Mouse (Mus musculus) bone marrow, adult 2 months (tissue): ENCODE measurements at regions not wholly inside any gene's neighbourhood (a gene's known extent, or its start where the extent isn't known, plus 50 kb on each side); places are given as distances from the start of the nearest gene placed in this dataset.

Source experiments
- H3K27ac ChIP-seq: fragments of 200-500 bp; 2 replicates; pipeline ENCODE4 v1.5.1; 2012; ENCODE audit warnings: low read depth, mild to moderate bottlenecking, control low read depth, inconsistent platforms, low read length; ENCODE audit not compliant: control insufficient read depth, poor library complexity, insufficient read depth
- H3K4me1 ChIP-seq: fragments of 200-500 bp; 2 replicates; pipeline ENCODE4 v1.6.1; 2011; ENCODE audit warnings: low read length; ENCODE audit not compliant: control insufficient read depth, insufficient read depth
- H3K4me3 ChIP-seq: fragments of 200-500 bp; replicated peaks from 2 replicates; pipeline ENCODE3; 2011; ENCODE audit warnings: mild to moderate bottlenecking, low read depth, low read length, control low read depth; ENCODE audit not compliant: control insufficient read depth
- CTCF ChIP-seq: fragments of 200-500 bp; IDR thresholded peaks from 2 replicates; pipeline ENCODE4 v1.5.1; 2011; ENCODE audit warnings: low read length, control low read depth; ENCODE audit not compliant: control insufficient read depth, insufficient read depth
- POLR2A ChIP-seq: fragments of 200-500 bp; IDR thresholded peaks from 2 replicates; pipeline ENCODE4 v1.6.1; 2011; ENCODE audit warnings: low read depth, mild to moderate bottlenecking, control low read depth, low read length, borderline replicate concordance; ENCODE audit not compliant: control insufficient read depth
- WGBS: fragments of 180-500 bp; shearing (Covaris S2); methylation state at CpG from one replicate; pipeline ENCODE4 v1.1.7; 2018; 5-methylcytosine and 5-hydroxymethylcytosine counted together

DNA sequence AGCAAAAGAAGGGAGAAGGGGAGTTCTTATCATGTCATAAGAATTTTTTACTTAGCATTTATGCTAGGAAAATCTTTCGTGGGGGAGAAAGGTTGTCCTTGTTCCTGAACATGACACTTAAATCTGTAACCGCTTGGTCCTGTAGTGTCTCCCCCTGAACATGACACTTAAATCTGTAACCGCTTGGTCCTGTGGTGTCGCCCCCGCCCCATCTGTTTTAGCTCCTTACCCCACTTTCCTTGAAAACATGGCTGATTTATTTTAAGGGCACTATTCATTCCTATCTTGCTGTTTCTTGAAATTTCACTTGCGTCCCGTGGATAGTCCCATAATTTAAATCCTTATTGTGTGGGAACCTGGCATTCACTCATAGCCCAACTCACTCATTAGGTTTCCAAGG, 82.2 kb downstream of the Rap2a start:
- 88% methylated on average over 7 of the region's 7 CpGs for WGBS
- Histone ChIP-seq H3K4me1 (no peaks in the 10 kb centered on the region), H3K27ac (no peak overlapping the region), H3K4me3 (no peak overlapping the region)
- no peak for TF ChIP-seq POLR2A
- TF ChIP-seq CTCF = no peak

DNA sequence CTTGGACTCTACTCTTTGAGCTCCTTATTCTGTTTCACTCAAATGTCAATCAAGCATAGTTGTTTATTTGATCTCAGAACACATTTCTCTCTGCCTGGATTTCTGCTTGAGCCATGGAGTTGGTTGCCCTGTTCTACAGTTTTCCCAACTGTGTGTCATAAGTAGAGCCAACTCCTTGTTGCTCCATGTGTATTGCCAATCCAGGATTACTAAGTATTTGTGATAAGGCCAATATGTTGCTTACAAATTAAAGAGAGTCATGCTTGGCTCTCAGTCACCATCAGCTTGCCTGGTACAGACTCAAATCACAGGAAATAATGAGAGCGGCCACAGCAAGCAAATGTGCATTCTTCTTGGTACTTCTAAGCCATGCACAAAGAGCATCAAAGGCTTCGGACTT, 82.7 kb downstream of the Rap2a start:
- H3K27ac ChIP-seq = no peak overlapping the region
- TF ChIP-seq CTCF (no peak), POLR2A (no peak)
- H3K4me1 ChIP-seq = no peaks in the 10 kb centered on the region
- 85% methylated on average over 2 of the region's 2 CpGs for WGBS
- H3K4me3 ChIP-seq = no peak overlapping the region

DNA sequence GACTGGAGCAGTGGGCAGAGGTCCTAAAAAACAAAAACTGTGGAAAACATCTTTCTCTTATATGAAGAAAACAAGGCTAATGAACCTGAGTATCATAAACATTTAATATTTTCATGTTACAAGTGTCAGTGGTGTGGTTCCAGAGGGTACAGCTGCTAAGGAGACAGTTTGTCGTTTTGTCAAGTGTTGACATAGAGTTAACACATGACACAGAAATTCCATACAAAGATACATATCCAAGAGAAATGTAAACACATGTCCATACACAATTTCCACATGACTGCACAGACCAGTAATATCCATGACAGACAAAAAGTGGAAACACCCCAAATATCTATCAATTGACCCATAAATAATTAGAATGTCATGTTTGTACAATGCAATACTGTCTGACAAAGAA, 88.7 kb downstream of the Rap2a start:
- 56% methylated on average over 1 of the region's 1 CpGs for WGBS
- Histone ChIP-seq H3K27ac (no peak overlapping the region), H3K4me1 (no peaks in the 10 kb centered on the region), H3K4me3 (no peak overlapping the region)
- no peak for TF ChIP-seq POLR2A
- no peak for TF ChIP-seq CTCF

DNA sequence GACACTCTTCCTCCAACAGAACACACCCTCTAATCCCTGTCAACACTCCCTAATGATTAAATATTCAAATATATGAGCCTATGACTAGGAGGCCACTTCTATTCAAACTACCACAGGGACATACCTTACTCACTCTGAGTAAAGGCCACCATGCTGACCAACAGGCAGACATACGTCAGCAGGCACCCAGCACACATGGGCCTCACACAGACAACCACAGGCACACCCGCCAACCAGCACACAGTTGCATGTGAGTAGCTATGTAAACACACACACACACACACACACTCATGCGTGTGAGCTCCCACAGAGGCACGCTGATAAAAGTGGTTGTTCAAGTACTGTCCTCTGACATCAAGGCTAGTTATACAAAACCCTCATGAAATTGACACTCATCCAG, 89.8 kb downstream of the Rap2a start:
- H3K4me3 ChIP-seq = no peak overlapping the region
- no peak for TF ChIP-seq POLR2A
- TF ChIP-seq CTCF = no peak
- H3K27ac ChIP-seq = no peak overlapping the region
- WGBS = 81% methylated on average over 4 of the region's 4 CpGs
- H3K4me1 ChIP-seq = no peaks in the 10 kb centered on the region; the same call in 1 of the 2 replicates

DNA sequence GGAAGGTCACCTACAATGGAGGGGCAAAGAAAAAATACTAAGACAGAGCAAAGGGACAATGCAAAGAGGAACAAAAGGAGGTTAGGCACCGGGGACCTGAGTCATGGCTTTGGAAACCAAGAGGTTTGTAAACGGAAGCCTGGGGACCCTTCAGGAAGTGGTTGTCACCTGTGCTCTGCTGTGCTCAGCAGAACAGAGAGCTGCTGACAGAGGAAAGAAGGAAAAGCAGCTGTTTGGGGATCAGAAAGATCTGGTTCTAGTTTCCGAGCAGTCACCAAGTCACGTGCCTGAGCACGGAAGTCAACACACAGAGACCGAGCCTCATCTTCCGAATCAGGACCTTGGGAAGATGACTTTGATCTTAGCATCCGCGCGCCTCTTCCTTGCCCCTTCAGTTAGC, 94.0 kb downstream of the Rap2a start:
- Histone ChIP-seq H3K27ac (peak overlapping the region; percentile 70; the same call in 1 of the 2 replicates), H3K4me1 (no peaks in the 10 kb centered on the region; the same call in 1 of the 2 replicates), H3K4me3 (peak overlapping the region; percentile 50)
- WGBS = 5% methylated on average over 10 of the region's 10 CpGs
- no peak for TF ChIP-seq POLR2A
- TF ChIP-seq CTCF = no peak

DNA sequence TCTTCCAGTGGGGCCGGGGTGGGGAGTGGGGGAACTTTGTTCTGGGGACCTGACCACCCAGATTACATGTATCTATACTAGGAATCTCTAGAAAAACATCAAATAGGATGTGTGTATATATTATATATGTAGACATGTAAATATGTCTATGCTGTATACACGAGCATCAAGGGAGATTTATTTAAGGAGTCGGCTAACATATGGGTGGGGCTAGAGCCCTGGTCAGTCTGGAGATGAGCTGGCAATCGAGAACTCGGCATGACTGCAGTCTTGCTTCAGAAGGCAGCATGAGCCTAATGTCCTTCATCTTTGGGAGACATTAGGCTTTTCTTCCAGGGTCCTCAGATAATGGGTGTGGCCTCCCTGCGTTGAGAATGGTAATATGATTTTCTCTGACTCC, 97.0 kb downstream of the Rap2a start:
- WGBS = 78% methylated on average over 6 of the region's 6 CpGs
- no peaks in the 10 kb centered on the region; the same call in 1 of the 2 replicates for H3K4me1 ChIP-seq
- no peak overlapping the region for H3K27ac ChIP-seq
- TF ChIP-seq CTCF (no peak), POLR2A (no peak)
- no peak overlapping the region for H3K4me3 ChIP-seq

DNA sequence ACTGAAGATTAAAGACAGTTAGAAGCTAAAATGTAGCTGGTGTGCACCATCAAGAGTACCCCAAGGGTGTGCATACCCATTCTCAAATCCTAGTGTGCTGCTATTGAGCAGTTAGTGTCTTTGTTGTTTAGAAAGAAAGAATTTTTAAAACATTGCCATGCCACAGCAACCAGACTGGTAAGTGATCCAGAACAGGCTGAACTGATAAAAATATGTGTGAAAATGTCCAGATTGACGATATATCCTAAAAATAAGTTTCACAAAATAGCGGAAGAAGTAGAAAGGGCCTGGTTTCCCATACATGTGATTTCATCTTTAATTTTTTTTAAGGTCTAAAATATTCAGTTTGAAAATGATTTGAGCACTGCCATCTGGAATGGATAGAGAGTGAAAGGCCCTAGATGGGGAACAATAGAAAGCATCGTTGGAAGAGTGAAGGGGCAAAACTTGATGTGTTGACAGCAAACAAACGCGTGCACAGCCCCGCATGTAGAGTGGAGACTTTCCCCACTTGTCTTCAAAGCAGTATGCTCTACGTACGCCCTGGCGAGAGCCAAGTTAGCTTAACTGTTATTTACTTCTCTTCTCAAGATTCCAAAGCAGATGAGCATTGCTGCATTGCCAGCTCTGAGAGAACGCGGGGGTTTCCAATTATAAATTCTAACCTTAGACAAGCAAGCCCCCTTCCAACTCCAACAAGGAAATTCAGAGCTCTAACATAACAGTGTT, 100.3 kb downstream of the Rap2a start:
- 87% methylated on average over 11 of the region's 11 CpGs for WGBS
- no peak overlapping the region for H3K4me3 ChIP-seq
- H3K4me1 ChIP-seq = no peaks in the 10 kb centered on the region
- TF ChIP-seq CTCF (no peak), POLR2A (no peak)
- no peak overlapping the region for H3K27ac ChIP-seq

DNA sequence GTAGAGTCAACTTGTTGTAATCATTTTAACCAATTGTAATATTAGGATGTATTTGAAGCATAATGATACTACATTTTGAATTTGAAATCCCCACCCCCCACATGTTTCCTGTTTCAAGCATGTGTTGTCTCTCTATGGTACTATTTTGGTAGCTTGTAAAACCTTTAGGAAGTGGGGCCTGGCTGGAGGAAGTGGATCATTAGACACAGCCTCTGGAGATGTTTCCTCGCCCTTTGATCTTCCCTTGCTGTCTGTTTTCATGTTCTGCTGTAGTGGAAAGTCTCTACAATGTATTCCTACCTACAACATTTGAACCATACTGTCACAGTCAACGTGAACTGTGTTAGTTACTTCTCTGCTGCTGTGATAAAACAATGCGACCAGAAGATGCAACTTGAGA, 105.6 kb downstream of the Rap2a start:
- 29% methylated on average over 3 of the region's 3 CpGs for whole genome bisulfite sequencing
- TF ChIP-seq POLR2A (no peak), CTCF (no peak)
- no peak overlapping the region for H3K4me3 ChIP-seq
- no peaks in the 10 kb centered on the region for H3K4me1 ChIP-seq
- H3K27ac ChIP-seq = no peak overlapping the region

DNA sequence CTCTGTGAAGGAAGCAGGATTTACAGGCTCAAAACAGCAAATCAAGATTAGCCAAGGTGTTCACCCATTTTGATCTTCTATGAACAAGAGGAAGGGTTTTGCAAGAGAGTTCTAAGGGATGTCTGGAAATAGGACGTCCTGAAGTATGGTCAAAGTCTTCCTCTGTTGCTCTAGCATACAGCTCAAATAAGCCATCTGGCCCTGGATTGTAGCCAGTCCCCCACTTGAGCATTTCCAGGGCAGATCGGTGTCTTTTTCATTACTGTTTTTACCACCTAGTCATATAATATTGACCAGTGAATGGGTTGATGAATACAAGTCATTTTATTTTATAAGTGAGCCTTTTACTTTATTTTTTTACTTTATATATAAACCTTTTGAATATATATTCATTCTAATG, 113.9 kb downstream of the Rap2a start:
- Histone ChIP-seq H3K4me3 (no peak overlapping the region), H3K4me1 (peaks cover 3% of the 10 kb centered on the region), H3K27ac (no peak overlapping the region)
- TF ChIP-seq POLR2A (no peak), CTCF (no peak)
- WGBS = 73% methylated on average over 2 of the region's 2 CpGs
